ENCODE assay signal across 23 mouse cellular contexts in genomic region chr5:141771516-141771915, GRCm38 (mm10).
DNase-seq lines count a peak whose midpoint lies in the region; ATAC-seq and TF ChIP-seq lines count a peak whose summit lies in the region.
"Had no signal": no experiment of that assay in that cellular context is flagged by ENCODE, and none has a peak within 500 bp of the region (broad histone marks: within the 10 kb centered on the region; RNA-seq: fewer than 3 reads in every experiment).

No protein-coding gene starts in this region.

- WGBS in kidney, adult 2 months, result 81% methylated on average over 3 of the region's 3 CpGs
- WGBS in kidney, embryonic 16.5 days, result 86% methylated on average over 3 of the region's 3 CpGs
- WGBS in embryonic facial prominence, embryonic 10.5 days, result 89% methylated on average over 3 of the region's 3 CpGs

- intact Hi-C loops in left cerebral cortex, postnatal 10 days (cut with DNase I), result no loop called here

- no peak overlapping the region for H3K4me3 ChIP-seq in kidney, adult 2 months (ENCODE audit: insufficient read depth, low read depth, low read length)
- H3K4me3 ChIP-seq in kidney, embryonic 16.5 days (ENCODE audit: low read length), result no peak overlapping the region
- H3K4me3 ChIP-seq in embryonic facial prominence, embryonic 10.5 days, result no peak overlapping the region
- H3K4me3 ChIP-seq: embryonic facial prominence, embryonic 13.5 days; forebrain, embryonic 13.5 days; gastrocnemius, adult 2 months; heart, embryonic 10.5 days; hindbrain, embryonic 12.5 days had no signal

- peak; percentile 27 for DNase-seq in kidney, adult 2 months
- DNase-seq in urinary bladder, postnatal 25 days (ENCODE audit: low spot score), result peak; percentile 22
- DNase-seq in urinary bladder, postnatal 10 days (ENCODE audit: low spot score), result no peak
- peak; percentile 7 for DNase-seq in kidney, adult 9 months
- DNase-seq in left cerebral cortex, postnatal 10 days (ENCODE audit: extremely low spot score in 1 of 2, low spot score in 2 of 2), result no peak
- no peak for DNase-seq in embryonic facial prominence, embryonic 10.5 days (ENCODE audit: low spot score)
- DNase-seq: adrenal gland, postnatal 14 days; cerebellum, adult 11-12 months; cerebellum, adult 9-10 months; cerebellum, postnatal 25 days; gastrocnemius, adult 2 months; gastrocnemius, postnatal 36 days; heart, adult 18-20 months; heart, postnatal 10 days; heart, postnatal 4 days had no signal

- no peak for TF ChIP-seq CTCF in kidney, adult 2 months (conservative IDR thresholded peaks at IDR 0.05; ENCODE audit: insufficient read depth, insufficient read length, low read depth, low read length)

- no peak for ATAC-seq in kidney, embryonic 16.5 days (ENCODE audit: low FRiP score, low TSS enrichment)
- ATAC-seq: activated CD4-positive, CD25-positive, alpha-beta regulatory T cell, adult 4 months; forebrain, embryonic 13.5 days; Patski had no signal

- H3K9ac ChIP-seq in kidney, embryonic 16.5 days (replicated peaks; ENCODE audit: low read length), result no peak overlapping the region
- H3K9ac ChIP-seq: embryonic facial prominence, embryonic 13.5 days; forebrain, embryonic 13.5 days; hindbrain, embryonic 12.5 days had no signal

- H3K4me1 ChIP-seq in kidney, adult 2 months (ENCODE audit: control insufficient read depth, insufficient read depth, low read length), result no peaks in the 10 kb centered on the region
- no peaks in the 10 kb centered on the region for H3K4me1 ChIP-seq in kidney, embryonic 16.5 days (ENCODE audit: insufficient read depth, low read length)
- no peaks in the 10 kb centered on the region for H3K4me1 ChIP-seq in embryonic facial prominence, embryonic 10.5 days
- H3K4me1 ChIP-seq: forebrain, embryonic 13.5 days; heart, embryonic 10.5 days; hindbrain, embryonic 12.5 days had no signal

- TF ChIP-seq POLR2A in kidney, adult 2 months (IDR thresholded peaks at IDR 0.05; ENCODE audit: low read depth, low read length), result no peak

- peaks cover 9% of the 10 kb centered on the region; the same call in 1 of the 2 replicates for H3K9me3 ChIP-seq in kidney, embryonic 16.5 days (ENCODE audit: low read length)
- 0 out of 2 replicates have a peak, but pooled peaks cover 5% of the 10 kb centered on the region for H3K9me3 ChIP-seq in embryonic facial prominence, embryonic 10.5 days
- H3K9me3 ChIP-seq: forebrain, embryonic 13.5 days; heart, embryonic 10.5 days had no signal

- H3K27me3 ChIP-seq in kidney, adult 2 months (replicated peaks; ENCODE audit: control insufficient read depth, insufficient read depth, low read length), result no peaks in the 10 kb centered on the region
- H3K27me3 ChIP-seq in kidney, embryonic 16.5 days (ENCODE audit: insufficient read depth, low read length), result no peaks in the 10 kb centered on the region
- H3K27me3 ChIP-seq in embryonic facial prominence, embryonic 10.5 days (replicated peaks; ENCODE audit: low read depth, poor library complexity, severe bottlenecking), result no peaks in the 10 kb centered on the region
- H3K27me3 ChIP-seq: CH12.LX; embryonic facial prominence, embryonic 13.5 days; forebrain, embryonic 13.5 days; hindbrain, embryonic 12.5 days; Patski had no signal

- no peak overlapping the region for H3K4me2 ChIP-seq in kidney, embryonic 16.5 days (replicated peaks; ENCODE audit: low read depth, low read length)
- H3K4me2 ChIP-seq: embryonic facial prominence, embryonic 13.5 days; forebrain, embryonic 13.5 days; hindbrain, embryonic 12.5 days had no signal

- no peaks in the 10 kb centered on the region for H3K36me3 ChIP-seq in kidney, adult 2 months (ENCODE audit: control insufficient read depth, insufficient read depth, low read length)
- H3K36me3 ChIP-seq in kidney, embryonic 16.5 days (ENCODE audit: insufficient read depth, low read length), result no peaks in the 10 kb centered on the region
- no peaks in the 10 kb centered on the region for H3K36me3 ChIP-seq in embryonic facial prominence, embryonic 10.5 days (replicated peaks)
- H3K36me3 ChIP-seq: embryonic facial prominence, embryonic 13.5 days; hindbrain, embryonic 12.5 days had no signal

- H3K27ac ChIP-seq in kidney, adult 2 months (ENCODE audit: insufficient read depth, low read depth, low read length), result no peak overlapping the region
- no peak overlapping the region for H3K27ac ChIP-seq in kidney, embryonic 16.5 days (ENCODE audit: low read length)
- H3K27ac ChIP-seq in embryonic facial prominence, embryonic 10.5 days (replicated peaks), result no peak overlapping the region
- H3K27ac ChIP-seq: embryonic facial prominence, embryonic 13.5 days; forebrain, embryonic 13.5 days; gastrocnemius, adult 2 months; heart, embryonic 10.5 days; hindbrain, embryonic 12.5 days had no signal

Comparison
In these comparisons a context has a peak if more than half of its experiments do, and no peak if none do; other contexts are left out.
1. DNase-seq: peak in kidney, adult 2 months (single experiment), urinary bladder, postnatal 25 days (single experiment) and kidney, adult 9 months (single experiment); none in urinary bladder, postnatal 10 days (single experiment), left cerebral cortex, postnatal 10 days (0 of 2) and embryonic facial prominence, embryonic 10.5 days (single experiment).